Mouse (Mus musculus) CD4-positive, CD25-positive, alpha-beta regulatory T cell, adult 2 months (primary cell): Measurements from ENCODE around the gene Dnajc8.
"Not testable (repeated sequence)": the region's sequence is repeated elsewhere in the genome, so short reads cannot be mapped to it uniquely, and the experiment has no call there.

Experiments
- DNase-seq: peaks from one replicate; pipeline ENCODE4 v3.0.0-alpha.2; 2012; ENCODE audit warnings: low read depth, low spot score

The Dnajc8 gene

GRCm38 (mm10) chr4:132515369-132516155, 19.8 kb upstream of the Dnajc8 start:
- DNase-seq: peak; percentile 97

- DNase-seq: no peak
These were observed 17.3 kb upstream of the Dnajc8 start for GRCm38 (mm10) chr4:132518066-132518465.

- no peak for DNase-seq
These were observed 16.2 kb upstream of the Dnajc8 start for GRCm38 (mm10) chr4:132519188-132519587.

GRCm38 (mm10) chr4:132524321-132524741, 11.0 kb upstream of the Dnajc8 start:
- DNase-seq: no peak

GRCm38 (mm10) chr4:132524808-132525207, 10.5 kb upstream of the Dnajc8 start:
- DNase-seq: no peak

GRCm38 (mm10) chr4:132526678-132527077, 8.7 kb upstream of the Dnajc8 start:
- DNase-seq: peak; percentile 69

GRCm38 (mm10) chr4:132527917-132528522, 7.3 kb upstream of the Dnajc8 start:
- DNase-seq: no peak

- DNase-seq: no peak
These were observed 6.0 kb upstream of the Dnajc8 start for GRCm38 (mm10) chr4:132529344-132529743.

- no peak for DNase-seq
These were observed 5.1 kb upstream of the Dnajc8 start for GRCm38 (mm10) chr4:132530033-132530804.

GRCm38 (mm10) chr4:132532496-132532895, 2.9 kb upstream of the Dnajc8 start:
- DNase-seq: no peak

- DNase-seq: peak; percentile 96
These were observed 2.1 kb upstream of the Dnajc8 start, which contains the start of gene Atpif1 for GRCm38 (mm10) chr4:132532981-132533916. Gene Atpif1, minus strand, starts transcription at chr4:132533659.

- DNase-seq: no peak
These were observed 4.1 kb downstream of the Dnajc8 start for GRCm38 (mm10) chr4:132539481-132539880.

GRCm38 (mm10) chr4:132541413-132541812, 6.1 kb downstream of the Dnajc8 start:
- no peak for DNase-seq

- DNase-seq: no peak
These were observed 7.4 kb downstream of the Dnajc8 start for GRCm38 (mm10) chr4:132542724-132543123.

- DNase-seq: peak; percentile 84
These were observed 10.5 kb downstream of the Dnajc8 start for GRCm38 (mm10) chr4:132545851-132546250.

GRCm38 (mm10) chr4:132554221-132554620, 18.9 kb downstream of the Dnajc8 start:
- no peak for DNase-seq

GRCm38 (mm10) chr4:132554653-132555052, 19.3 kb downstream of the Dnajc8 start:
- DNase-seq: no peak

- not testable (repeated sequence) for DNase-seq
These were observed 20.2 kb downstream of the Dnajc8 start for GRCm38 (mm10) chr4:132555550-132555949.

GRCm38 (mm10) chr4:132563261-132563660, 27.9 kb downstream of the Dnajc8 start:
- DNase-seq: no peak

GRCm38 (mm10) chr4:132563965-132564364, 28.6 kb downstream of the Dnajc8 start, which contains the start of gene Ptafr:
Gene Ptafr, plus strand, starts transcription at chr4:132564067.
- no peak for DNase-seq
